ENCODE assay signal across 8 mouse cellular contexts in genomic region chr4:57301410-57302313, GRCm38 (mm10). TPM values are rescaled to one million over a fixed set of nuclear protein-coding genes. Genes with fewer than 3 reads are reported as not detected.
DNase-seq lines count a peak whose midpoint lies in the region.

Ptpn3 (minus strand) TSS chr4:57301837.

- intact Hi-C loops in gastrocnemius, postnatal 14 days (cut with DNase I; ENCODE audit: low total_unique reads): no loop called here

- DNase-seq in adrenal gland, adult 18-20 months (ENCODE audit: low spot score in 2 of 2): peak; percentile 81 to 85
- DNase-seq in embryo, embryonic 11 days: peak; percentile 91
- DNase-seq in gastrocnemius, postnatal 14 days: peak; percentile 73
- peak; percentile 53 for DNase-seq in hindlimb bud, embryonic 11.5 days (ENCODE audit: extremely low spot score, low read depth, low spot score)
- peak; percentile 77 to 87 for DNase-seq in left cerebral cortex, adult 18-20 months (ENCODE audit: low spot score in 2 of 2)
- peak; percentile 88 for DNase-seq in lung, postnatal 36 days
- peak; percentile 83 for DNase-seq in right cerebral cortex, postnatal 10 days (ENCODE audit: low spot score in 2 of 2)
- peak; percentile 86 for DNase-seq in urinary bladder, postnatal 14 days (ENCODE audit: low spot score)

RNA-seq across cellular contexts. Expression of gene Ptpn3, which starts in this region (rescaled TPM):
- total RNA-seq in adrenal gland, adult 18-20 months (2021): 10 to 100 TPM; 12.2 to 24.8 TPM
- 10 to 100 TPM; 18.8 to 24.3 TPM for total RNA-seq in gastrocnemius, postnatal 14 days (2021)
- 10 to 100 TPM; 64.4 to 73.1 TPM for total RNA-seq in left cerebral cortex, adult 18-20 months (2021)

Comparison
In these comparisons a context has a peak if more than half of its experiments do, and no peak if none do; other contexts are left out.
1. Peak in every context shown above with its lines: DNase-seq.